Mouse (Mus musculus): Measurements from ENCODE around the gene R3hcc1l.

DNA sequence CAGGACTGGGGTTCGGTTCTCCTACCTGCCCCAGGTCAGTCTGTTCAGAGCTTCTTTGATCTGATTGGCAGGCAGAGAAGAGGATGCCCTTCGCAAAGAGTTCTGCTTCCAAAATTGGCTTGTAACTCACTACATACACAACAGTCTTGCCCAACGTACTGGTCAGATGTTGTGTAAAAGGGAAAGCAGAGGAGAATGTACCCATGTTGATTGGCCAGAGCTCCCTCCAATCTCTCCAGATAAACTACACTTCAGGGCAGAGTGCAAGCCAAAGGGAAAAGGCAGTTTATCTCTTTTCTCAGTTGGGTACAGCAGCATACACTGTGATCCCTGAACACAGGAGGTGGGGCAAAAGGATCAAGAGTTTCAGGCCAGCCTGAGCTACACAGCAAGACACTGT, 31.3 kb upstream of the R3hcc1l start:
- TF ChIP-seq CTCF (IDR thresholded peaks at IDR 0.05; ENCODE audit: low read depth) (no peak), EP300 (optimal IDR thresholded peaks at IDR 0.05) (no peak)
